Mouse (Mus musculus): ENCODE results near the gene Slc19a1.

Gene Slc19a1

DNA sequence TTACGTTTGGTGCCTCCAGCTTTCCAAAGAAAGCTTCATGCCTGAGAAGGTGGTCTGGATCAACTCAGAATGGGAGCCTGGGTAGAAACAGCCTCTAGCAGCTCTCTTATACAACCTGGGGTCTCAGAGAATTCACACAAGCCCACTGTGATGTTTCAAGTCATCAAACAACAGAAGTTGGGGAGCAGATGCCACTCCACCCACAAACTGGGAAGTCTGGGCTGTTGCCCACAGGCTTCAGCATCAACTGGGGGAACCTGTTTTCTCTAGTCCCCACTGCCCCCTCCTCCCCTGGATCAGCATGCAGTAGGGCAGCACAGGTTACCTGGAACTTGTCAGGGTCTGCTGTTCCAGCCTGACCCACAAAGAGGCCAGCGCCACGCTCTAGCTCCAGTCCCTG lies 63.6 kb downstream of the Slc19a1 start:
- DNase-seq (ENCODE audit: low spot score in 2 of 2) = no peak

DNA sequence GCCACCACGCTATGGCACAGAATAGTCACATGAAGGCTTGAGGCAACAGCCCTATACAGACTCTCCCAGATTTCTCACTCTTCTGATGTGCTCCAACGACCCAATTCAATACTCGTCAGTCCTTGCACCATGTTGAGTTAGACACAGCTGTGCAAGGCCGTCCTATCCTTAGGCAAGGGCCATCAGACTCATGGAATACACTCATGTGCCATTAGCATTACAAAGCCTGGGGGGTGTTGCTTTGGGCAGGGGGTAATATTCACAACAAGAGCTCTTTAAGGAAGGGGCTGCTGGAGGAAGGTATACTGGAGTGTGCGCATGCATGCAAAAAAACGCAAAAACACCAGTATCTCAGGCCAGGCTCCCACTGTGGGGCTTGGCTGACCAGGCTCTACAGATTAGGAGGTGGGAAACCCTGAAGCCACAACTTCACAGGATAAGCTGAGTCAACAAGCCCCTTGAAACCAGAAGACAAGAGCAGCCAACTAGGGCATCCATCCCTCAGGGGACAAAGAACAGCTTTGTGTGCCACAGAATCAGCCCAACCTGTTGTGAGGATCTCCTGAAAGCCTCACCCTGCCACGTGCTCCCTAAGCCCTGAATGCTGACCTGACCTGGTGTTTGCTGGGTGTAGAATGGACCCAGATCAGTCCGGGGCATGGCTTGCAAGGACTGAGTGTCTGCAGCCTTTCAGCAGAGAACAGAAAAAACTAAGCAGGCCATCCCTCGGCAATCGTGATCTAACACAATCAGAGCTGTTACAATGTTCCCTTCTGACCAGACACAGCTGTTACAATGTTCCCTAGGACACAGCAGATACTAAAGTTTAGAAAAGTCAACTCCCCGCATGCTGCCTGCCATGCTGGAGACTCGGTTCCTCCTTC lies 65.2 kb downstream of the Slc19a1 start:
- DNase-seq (ENCODE audit: low spot score in 2 of 2) = no peak

DNA sequence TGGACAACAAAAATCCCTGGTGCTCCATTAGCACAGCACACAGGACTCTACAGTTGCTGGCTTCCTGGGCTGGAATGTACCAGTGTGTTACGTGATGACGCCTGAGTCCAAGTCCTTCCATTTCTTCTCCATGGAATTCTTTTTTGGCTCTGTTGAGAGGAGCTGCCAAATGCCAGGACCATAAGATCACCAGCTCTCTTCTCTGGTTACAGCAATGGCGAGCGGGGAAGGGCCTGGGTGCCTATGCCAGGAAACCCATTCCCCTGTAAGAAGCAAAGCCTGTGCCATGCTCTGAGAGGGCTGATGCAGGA lies 65.8 kb downstream of the Slc19a1 start:
- no peak for DNase-seq (ENCODE audit: low spot score in 2 of 2)

DNA sequence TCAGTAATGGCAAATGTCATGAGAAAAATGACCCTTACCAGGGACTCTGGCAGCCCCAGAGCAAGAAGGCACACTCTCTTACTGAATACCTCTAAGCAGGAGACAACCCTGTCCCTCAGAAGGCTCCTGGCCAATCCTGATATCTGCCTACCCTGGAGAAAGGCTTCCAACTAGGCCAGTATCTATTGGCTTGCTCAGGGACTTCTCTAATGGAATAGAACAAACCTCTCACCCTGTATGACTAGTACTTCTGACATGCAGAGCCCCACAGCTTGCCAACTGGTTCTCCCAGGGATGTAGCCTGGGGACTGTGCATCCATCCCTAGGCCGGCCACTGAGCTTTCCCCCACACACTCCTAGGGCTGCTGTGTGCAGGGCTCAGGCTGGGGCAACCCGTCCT lies 66.6 kb downstream of the Slc19a1 start:
- no peak for DNase-seq (ENCODE audit: low spot score in 2 of 2)

DNA sequence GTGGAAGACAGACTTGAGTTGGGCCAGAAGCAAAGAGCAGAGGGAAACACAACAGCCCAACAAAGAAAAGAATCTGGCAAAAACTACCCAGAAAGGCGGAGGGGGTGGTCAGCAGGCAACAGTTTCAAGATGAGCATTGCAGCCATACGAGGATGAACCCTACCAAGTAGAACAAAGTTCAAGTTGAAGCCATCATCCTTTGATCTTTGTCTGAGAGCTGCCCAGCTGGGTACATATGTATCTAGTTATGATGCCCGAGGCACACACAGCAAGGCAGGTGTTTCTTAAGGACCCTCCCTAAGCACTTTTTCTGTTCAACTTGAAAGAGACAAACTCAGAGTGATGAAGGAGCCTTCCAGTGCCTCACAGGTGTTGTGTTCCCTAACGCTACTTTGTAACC lies 67.7 kb downstream of the Slc19a1 start:
- no peak for DNase-seq (ENCODE audit: low spot score in 2 of 2)

DNA sequence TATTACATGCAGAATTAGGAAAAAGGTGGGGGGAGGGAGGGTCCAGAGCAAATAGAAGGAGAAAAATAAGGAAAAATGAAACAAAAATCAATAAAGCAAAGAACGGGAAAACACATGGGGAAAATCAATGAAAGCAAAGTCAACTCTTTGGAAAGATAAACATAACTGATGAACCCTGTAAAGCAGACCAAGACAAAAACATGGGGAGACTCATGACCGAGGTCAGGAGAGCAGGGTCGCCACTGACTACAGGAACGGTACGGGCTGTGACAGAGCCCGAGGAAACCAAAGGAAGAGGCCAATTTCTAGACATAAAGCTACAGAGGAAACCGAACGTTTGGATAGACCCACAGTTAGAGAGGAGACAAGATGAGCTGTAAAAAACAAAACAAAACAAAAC lies 71.6 kb downstream of the Slc19a1 start:
- DNase-seq (ENCODE audit: low spot score in 2 of 2) = no peak

DNA sequence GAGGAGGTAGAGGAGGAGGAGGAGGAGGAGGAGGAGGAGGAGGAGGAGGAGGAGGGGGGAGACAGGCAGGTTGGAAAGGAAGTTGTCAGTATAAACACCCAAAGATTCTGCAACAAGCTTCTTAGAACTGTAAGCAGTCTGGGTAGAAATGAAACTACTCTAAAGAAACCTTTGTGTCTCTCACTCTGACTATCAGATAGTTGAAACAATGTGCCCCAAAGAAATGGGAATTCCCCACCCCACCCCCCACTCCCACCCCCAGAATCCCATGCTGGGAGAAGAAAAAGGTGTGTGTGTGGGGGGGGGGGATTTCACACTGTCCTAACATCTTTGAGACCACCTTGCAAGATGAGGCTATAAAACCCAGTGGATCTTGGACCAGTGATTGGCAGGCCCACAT lies 72.3 kb downstream of the Slc19a1 start:
- DNase-seq (ENCODE audit: low spot score in 2 of 2) = no peak

DNA sequence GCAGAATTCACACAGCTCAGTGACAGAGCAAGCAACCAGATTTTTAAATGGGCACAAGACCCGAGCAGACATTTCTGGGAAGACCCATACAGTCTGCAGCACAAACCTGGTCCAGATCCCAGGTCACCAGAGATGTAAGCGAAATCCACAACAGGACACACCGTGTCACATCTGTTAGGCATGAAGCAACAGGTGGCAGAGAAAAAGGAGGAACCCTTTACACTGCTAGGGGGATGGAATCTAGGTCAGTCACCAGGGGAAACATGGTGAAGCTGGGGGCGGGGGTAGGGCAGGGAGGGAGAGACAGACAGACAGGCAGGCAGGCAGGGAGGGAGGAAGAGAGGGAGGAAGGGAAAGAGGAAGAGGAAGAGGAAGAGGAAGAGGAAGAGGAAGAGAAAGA lies 76.1 kb downstream of the Slc19a1 start:
- DNase-seq (ENCODE audit: low spot score in 2 of 2) = no peak

DNA sequence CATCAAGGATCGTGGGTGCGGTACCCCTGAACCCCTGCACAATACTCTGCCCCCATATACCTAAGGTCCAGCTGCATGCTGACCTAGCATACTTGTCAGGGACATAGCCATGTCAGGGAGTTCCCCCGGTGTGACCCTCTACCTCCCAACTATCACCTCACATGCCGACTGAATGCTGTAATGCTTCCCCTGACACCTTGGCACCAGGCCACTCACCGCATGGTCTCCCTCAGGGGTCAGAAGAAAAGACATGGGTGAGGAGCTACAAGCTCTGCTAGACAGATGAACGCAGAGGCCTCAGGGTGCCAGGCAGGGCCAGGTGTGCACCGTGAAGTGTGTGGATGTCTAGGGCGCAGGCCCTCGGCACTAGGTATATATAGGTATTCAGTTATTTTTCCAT lies 78.0 kb downstream of the Slc19a1 start:
- no peak for DNase-seq (ENCODE audit: low spot score in 2 of 2)

All from natural killer cell, adult 2 months (primary cell).